Mouse (Mus musculus): ENCODE results near the gene Lrrc4b.
A peak's percentile ranks its signal among the peaks of the same experiment; 100 is the strongest.

The Lrrc4b gene

GRCm38 (mm10) chr7:44428968-44429521 is at the start of gene Lrrc4b:
Lrrc4b (plus strand) TSS chr7:44429018.
- DNase-seq (ENCODE audit: low read depth, low spot score) = no peak

- DNase-seq (ENCODE audit: low read depth, low spot score) = no peak
Measured at GRCm38 (mm10) chr7:44382541-44382940, 46.3 kb upstream of the Lrrc4b start.

- peak; percentile 45 for DNase-seq (ENCODE audit: low read depth, low spot score)
Measured at GRCm38 (mm10) chr7:44383980-44384715, 44.7 kb upstream of the Lrrc4b start, which contains the start of gene Syt3. Syt3 (plus strand) TSS chr7:44384102.

- no peak for DNase-seq (ENCODE audit: low read depth, low spot score)
Measured at GRCm38 (mm10) chr7:44384716-44385059, 44.1 kb upstream of the Lrrc4b start.

DNA sequence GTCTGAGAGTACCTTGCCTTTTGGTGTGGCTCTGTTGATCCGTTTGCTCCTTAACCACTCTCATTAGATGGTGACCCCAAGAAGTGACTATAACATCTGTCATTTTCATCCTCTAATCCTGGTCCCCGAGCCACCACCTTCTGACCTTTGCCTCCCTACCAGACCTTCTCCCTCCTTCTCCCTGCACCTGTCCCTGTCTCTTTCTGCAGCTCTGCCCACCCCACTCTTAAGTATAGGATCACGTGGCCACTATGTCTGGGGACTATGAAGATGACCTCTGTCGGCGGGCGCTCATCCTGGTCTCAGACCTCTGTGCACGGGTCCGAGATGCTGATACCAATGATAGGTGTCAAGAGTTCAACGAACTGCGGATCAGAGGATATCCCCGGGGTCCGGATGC is 43.1 kb upstream of the Lrrc4b start, which contains the start of gene 1700008O03Rik:
1700008O03Rik (minus strand) TSS at position 101 of the 400 bp plus-strand sequence.
- DNase-seq (ENCODE audit: low read depth, low spot score) = no peak

DNA sequence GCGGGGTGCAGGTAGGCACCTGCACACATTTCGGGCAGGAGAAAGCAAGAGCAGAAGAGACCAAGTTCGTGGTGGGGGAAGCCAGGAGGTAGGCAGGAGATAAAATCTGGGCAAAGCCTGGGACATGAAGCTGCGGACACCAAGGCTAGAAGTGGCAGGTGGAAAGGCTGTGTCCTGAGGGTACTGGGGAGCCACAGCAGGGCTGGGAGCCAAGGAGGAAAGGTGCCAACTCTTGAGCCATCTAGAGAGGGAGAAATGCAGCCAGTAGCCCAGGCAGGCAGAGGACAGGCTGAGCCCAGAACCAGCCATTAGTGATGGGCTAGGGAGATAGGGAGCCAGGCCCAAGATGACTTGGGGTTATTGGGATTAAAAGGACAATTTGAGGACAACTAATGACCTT is 37.0 kb upstream of the Lrrc4b start:
- DNase-seq (ENCODE audit: low read depth, low spot score) = no peak

DNA sequence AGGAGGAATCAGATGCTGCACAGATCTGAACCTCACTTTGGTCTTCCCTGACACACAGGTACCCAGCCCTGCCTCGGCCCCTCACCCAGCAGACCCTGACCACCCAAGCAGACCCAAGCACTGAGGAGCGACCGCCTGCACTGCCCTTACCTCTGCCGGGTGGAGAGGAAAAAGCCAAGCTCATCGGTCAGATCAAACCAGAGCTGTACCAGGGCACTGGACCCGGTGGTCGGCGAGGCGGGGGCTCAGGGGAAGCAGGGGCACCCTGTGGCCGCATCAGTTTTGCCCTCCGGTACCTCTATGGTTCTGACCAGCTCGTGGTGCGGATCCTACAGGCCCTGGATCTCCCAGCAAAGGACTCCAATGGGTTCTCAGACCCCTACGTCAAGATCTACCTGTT is 36.5 kb upstream of the Lrrc4b start:
- DNase-seq (ENCODE audit: low read depth, low spot score) = no peak

DNA sequence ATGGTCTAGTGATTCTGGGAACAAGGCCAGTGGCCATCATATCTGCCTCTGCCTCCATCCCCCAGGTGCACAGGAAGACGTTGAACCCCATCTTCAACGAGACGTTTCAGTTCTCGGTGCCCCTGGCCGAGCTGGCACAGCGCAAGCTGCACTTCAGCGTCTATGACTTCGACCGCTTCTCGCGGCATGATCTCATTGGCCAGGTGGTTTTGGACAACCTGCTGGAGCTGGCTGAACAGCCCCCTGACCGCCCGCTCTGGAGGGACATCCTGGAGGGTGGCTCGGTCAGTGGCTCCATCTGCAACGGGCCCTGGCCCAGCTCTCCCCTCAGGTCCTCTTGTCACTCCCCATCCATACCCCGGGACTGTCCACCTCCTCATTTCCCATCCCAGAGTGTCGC is 35.5 kb upstream of the Lrrc4b start:
- no peak for DNase-seq (ENCODE audit: low read depth, low spot score)

- DNase-seq (ENCODE audit: low read depth, low spot score) = no peak
Measured at GRCm38 (mm10) chr7:44398570-44398969, 30.2 kb upstream of the Lrrc4b start.

DNA sequence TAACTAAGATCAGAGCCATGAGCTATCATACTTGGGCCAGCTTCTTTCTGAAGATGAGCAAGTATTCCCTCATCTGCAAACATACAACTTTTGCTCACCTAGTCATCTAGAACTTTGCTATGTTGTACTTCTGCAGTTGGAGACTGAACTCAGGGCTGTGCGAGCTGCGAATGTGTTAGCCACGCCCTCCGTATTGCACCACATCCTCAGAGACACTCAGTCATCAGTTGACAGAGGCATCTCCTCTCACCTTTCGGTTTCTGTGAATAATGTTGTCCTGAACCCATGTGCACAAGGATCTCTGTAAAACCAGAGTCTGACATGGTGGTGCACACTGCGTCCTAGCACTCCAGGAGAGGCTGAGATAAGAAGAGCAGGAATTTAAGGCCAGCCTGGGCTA is 27.1 kb upstream of the Lrrc4b start:
- DNase-seq (ENCODE audit: low read depth, low spot score) = no peak

DNA sequence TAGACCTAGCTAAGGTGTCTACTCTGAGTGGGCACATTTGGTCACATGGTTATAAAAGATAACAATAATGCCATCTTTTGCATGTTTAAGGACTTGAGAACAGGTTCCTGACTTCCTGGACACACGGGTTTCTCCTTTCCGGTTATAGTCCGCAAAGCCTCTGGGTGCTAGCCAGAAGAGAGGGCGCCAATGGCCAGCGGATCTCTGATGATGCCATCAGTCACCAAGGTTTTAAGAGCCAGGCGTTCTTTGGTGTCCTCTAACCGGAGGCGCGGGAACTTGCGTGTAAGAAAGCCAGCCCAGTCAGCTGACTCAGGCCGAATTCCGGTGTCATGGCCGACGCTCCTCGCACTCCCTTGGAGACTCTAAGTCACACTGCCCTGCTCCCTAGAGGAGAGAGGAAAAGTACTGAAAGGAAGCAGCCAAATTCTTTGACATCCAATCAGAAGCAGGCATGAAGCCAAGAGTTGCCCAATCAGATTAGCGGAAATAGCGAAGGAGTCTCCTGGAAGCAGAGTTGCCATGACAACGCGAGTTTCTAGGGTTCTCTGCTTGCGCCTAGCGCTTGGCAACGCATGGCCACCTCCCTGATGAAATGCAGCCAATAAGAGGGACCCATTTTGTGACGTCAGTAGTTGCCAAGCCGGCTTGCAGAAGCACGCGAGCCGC is 23.3 kb upstream of the Lrrc4b start:
- DNase-seq (ENCODE audit: low read depth, low spot score) = peak; percentile 92

GRCm38 (mm10) chr7:44406015-44406355 is 22.8 kb upstream of the Lrrc4b start:
- DNase-seq (ENCODE audit: low read depth, low spot score) = no peak

- DNase-seq (ENCODE audit: low read depth, low spot score) = no peak
Measured at GRCm38 (mm10) chr7:44411144-44411543, 17.7 kb upstream of the Lrrc4b start.

DNA sequence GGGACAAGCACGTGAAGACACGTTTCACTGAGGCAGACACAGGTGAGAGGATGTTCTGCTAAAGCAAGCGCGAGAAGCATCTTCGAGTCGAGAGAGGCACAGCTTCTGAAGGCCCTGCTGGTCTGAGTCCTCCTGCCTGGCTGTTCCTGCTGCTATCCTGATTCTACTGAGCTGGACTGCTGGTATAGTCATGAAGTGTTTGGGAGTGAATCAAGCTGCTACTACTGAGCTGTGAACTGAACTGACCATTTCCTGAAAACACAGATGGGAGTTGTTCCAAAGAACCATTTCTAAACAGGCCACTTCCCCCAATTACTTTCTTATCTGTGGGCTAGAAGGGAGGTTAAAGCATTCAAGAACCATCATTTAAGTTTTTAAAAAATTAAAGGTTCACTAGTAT is 15.5 kb upstream of the Lrrc4b start:
- DNase-seq (ENCODE audit: low read depth, low spot score) = no peak

GRCm38 (mm10) chr7:44427666-44428065 is 1.2 kb upstream of the Lrrc4b start:
- no peak for DNase-seq (ENCODE audit: low read depth, low spot score)

DNA sequence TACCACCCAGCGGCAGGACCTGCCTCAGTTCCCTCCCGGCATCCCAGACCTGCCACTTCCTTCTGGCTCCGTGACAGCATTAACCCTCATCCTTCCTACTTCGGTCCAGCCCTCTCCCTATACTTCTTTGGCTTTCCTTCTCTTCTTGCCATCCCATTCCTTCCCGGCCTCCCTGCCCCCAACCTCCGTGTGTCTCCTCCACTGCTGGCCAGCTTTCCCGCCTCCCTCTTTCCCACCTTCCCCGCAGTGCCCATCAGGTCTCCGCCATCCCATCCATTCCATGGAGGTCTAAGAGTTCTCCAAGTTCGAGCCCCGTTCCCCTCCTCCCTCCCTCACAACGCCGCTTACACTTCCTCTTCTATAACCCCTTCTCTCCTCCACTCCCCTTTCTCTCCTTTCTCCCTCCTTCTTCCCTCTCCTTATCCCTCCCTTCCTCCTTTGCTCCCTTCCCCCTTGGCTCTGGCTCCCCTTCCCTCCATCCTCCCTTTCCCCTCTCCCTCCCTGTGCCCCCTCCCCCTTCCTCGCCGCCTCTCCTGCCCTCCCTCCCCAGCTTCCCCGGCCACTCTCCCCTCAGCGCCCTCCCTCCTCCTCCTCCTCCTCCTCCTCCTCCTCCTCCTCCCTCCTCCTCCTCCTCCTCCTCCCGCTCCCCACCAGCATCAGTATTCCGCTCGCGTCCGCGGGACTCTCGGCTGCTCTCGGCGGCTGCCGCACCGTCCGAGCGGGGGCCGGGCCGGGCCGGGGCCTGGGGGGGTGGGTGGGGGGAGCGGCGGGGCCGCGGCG is 457 bp upstream of the Lrrc4b start:
- no peak for DNase-seq (ENCODE audit: low read depth, low spot score)

- no peak for DNase-seq (ENCODE audit: low read depth, low spot score)
Measured at GRCm38 (mm10) chr7:44429534-44430488, 993 bp downstream of the Lrrc4b start.

- DNase-seq (ENCODE audit: low read depth, low spot score) = no peak
Measured at GRCm38 (mm10) chr7:44432550-44432949, 3.7 kb downstream of the Lrrc4b start.

GRCm38 (mm10) chr7:44433371-44433770 is 4.6 kb downstream of the Lrrc4b start:
- no peak for DNase-seq (ENCODE audit: low read depth, low spot score)

GRCm38 (mm10) chr7:44434089-44434488 is 5.3 kb downstream of the Lrrc4b start:
- DNase-seq (ENCODE audit: low read depth, low spot score) = no peak

GRCm38 (mm10) chr7:44435796-44436195 is 7.0 kb downstream of the Lrrc4b start:
- no peak for DNase-seq (ENCODE audit: low read depth, low spot score)

Measured in skeletal muscle tissue, adult 2 months (tissue).